In the genomic region with DNA sequence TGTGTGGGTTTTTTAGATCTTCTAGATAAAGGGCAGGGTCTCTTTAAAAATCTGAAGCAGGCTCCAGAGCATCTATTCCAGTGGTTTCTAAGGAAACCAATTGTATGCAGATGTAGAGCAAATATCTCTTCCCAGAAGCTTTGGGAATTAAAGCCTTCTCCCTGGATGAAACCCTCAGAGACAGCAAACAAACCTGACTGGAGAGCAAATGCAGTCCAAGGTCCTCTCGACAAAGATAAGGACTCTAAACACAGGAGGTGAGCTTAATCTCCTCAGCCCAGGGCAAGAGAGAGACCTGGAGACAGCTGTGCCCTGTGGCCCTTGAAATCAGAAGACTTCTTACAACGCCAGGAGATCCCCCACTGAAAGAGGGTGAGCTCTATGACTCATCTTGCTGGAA, we compare ENCODE assay signal across 12 mouse cellular contexts. TPM values are rescaled to one million over a fixed set of nuclear protein-coding genes. Genes with fewer than 3 reads are reported as not detected.
DNase-seq lines count a peak whose midpoint lies in the region; ATAC-seq lines count a peak whose summit lies in the region.
"Had no signal": no experiment of that assay in that cellular context is flagged by ENCODE, and none has a peak within 500 bp of the region (broad histone marks: within the 10 kb centered on the region; RNA-seq: fewer than 3 reads in every experiment).

No protein-coding gene starts in this region.

- no peak overlapping the region for H3K4me2 ChIP-seq in intestine, embryonic 15.5 days (replicated peaks)
- 0 out of 2 replicates have a peak overlapping the region, but pooled peaks have one; percentile 1 for H3K4me2 ChIP-seq in midbrain, embryonic 14.5 days (ENCODE audit: low read length)
- H3K4me2 ChIP-seq: embryonic facial prominence, embryonic 12.5 days; limb, embryonic 15.5 days had no signal

- peak overlapping the region; percentile 41; the same call in 1 of the 2 replicates for H3K27ac ChIP-seq in intestine, embryonic 15.5 days
- 0 out of 2 replicates have a peak overlapping the region, but pooled peaks have one; percentile 33 for H3K27ac ChIP-seq in midbrain, embryonic 14.5 days (replicated peaks; ENCODE audit: low read depth, low read length)
- H3K27ac ChIP-seq: embryonic facial prominence, embryonic 12.5 days; limb, embryonic 15.5 days had no signal

- no peak overlapping the region for H3K9ac ChIP-seq in intestine, embryonic 15.5 days
- no peak overlapping the region for H3K9ac ChIP-seq in midbrain, embryonic 14.5 days (replicated peaks; ENCODE audit: low read length)
- H3K9ac ChIP-seq: embryonic facial prominence, embryonic 12.5 days; limb, embryonic 15.5 days had no signal

- WGBS in intestine, embryonic 15.5 days, result 21% methylated on average over 2 of the region's 2 CpGs
- WGBS in midbrain, embryonic 14.5 days, result 6% methylated on average over 2 of the region's 2 CpGs

- H3K9me3 ChIP-seq in intestine, embryonic 15.5 days, result no peaks in the 10 kb centered on the region
- no peaks in the 10 kb centered on the region for H3K9me3 ChIP-seq in midbrain, embryonic 14.5 days (ENCODE audit: control insufficient read depth, low read length)
- H3K9me3 ChIP-seq: embryonic facial prominence, embryonic 12.5 days; limb, embryonic 15.5 days had no signal

- peak; percentile 21 for DNase-seq in brain, adult 2 months (ENCODE audit: low read depth, low spot score)
- peak; percentile 50 for DNase-seq in midbrain, embryonic 14.5 days
- DNase-seq in right cerebral cortex, postnatal 36 days (ENCODE audit: low spot score in 2 of 2), result no peak
- no peak for DNase-seq in frontal cortex, postnatal 14 days (ENCODE audit: low spot score in 2 of 2)
- no peak for DNase-seq in retina, postnatal 1 day
- DNase-seq: gastrocnemius, postnatal 14 days; right cerebral cortex, postnatal 4 days; thymus, postnatal 36 days had no signal

- no peaks in the 10 kb centered on the region for H3K27me3 ChIP-seq in intestine, embryonic 15.5 days (replicated peaks)
- H3K27me3 ChIP-seq in midbrain, embryonic 14.5 days (ENCODE audit: control insufficient read depth, insufficient read depth, low read length), result no peaks in the 10 kb centered on the region
- H3K27me3 ChIP-seq: embryonic facial prominence, embryonic 12.5 days; limb, embryonic 15.5 days had no signal

- peaks cover 62% of the 10 kb centered on the region for H3K4me1 ChIP-seq in intestine, embryonic 15.5 days (replicated peaks)
- peaks cover 49% of the 10 kb centered on the region for H3K4me1 ChIP-seq in midbrain, embryonic 14.5 days (ENCODE audit: control insufficient read depth, insufficient read depth, low read length)

- ATAC-seq in CD4-positive, CD25-positive, alpha-beta regulatory T cell, adult 4 months, result peak; percentile 53
- ATAC-seq in intestine, embryonic 15.5 days, result peak; percentile 85
- no peak for ATAC-seq in midbrain, embryonic 14.5 days (ENCODE audit: low FRiP score, low TSS enrichment)

- no peak overlapping the region for H3K4me3 ChIP-seq in intestine, embryonic 15.5 days (replicated peaks)
- no peak overlapping the region for H3K4me3 ChIP-seq in midbrain, embryonic 14.5 days (replicated peaks; ENCODE audit: low read depth, low read length)
- H3K4me3 ChIP-seq: embryonic facial prominence, embryonic 12.5 days; limb, embryonic 15.5 days had no signal

- H3K36me3 ChIP-seq in intestine, embryonic 15.5 days, result no peaks in the 10 kb centered on the region
- no peaks in the 10 kb centered on the region for H3K36me3 ChIP-seq in midbrain, embryonic 14.5 days (ENCODE audit: control insufficient read depth, insufficient read depth, low read length)
- H3K36me3 ChIP-seq: embryonic facial prominence, embryonic 12.5 days; limb, embryonic 15.5 days had no signal

RNA-seq across cellular contexts. Expression of gene Phf2, which starts 17.4 kb away (rescaled TPM):
- polyA plus RNA-seq in CD4-positive, CD25-positive, alpha-beta regulatory T cell, adult 4 months (2017; shearing (Covaris generic)), result 1 to 10 TPM; 2.5 to 2.9 TPM
- polyA plus RNA-seq in intestine, embryonic 15.5 days (2015; fragmentation: Nextera tagmentation; extraction: Ambion mirVana), result 5.5 and 6.3 TPM in 2 replicates
- polyA plus RNA-seq in midbrain, embryonic 14.5 days (2014; fragmentation: Nextera tagmentation; extraction: Ambion mirVana), result 12.1 and 14.3 TPM in 2 replicates

Comparison
In these comparisons a context has a peak if more than half of its experiments do, and no peak if none do; other contexts are left out.
1. DNase-seq: peak in brain, adult 2 months (single experiment) and midbrain, embryonic 14.5 days (single experiment); none in right cerebral cortex, postnatal 36 days (0 of 2), frontal cortex, postnatal 14 days (0 of 2) and retina, postnatal 1 day (single experiment).